8 mouse cellular contexts compared by ENCODE assay signal in genomic region chr17:3114358-3114719, GRCm38 (mm10). TPM values are rescaled to one million over a fixed set of nuclear protein-coding genes. Genes with fewer than 3 reads are reported as not detected.
DNase-seq lines count a peak whose midpoint lies in the region; ATAC-seq lines count a peak whose summit lies in the region.

No protein-coding gene starts in this region.

- no peak for DNase-seq in lung, adult 18-20 months
- no peak for DNase-seq in urinary bladder, postnatal 10 days (ENCODE audit: low spot score)
- no peak for DNase-seq in kidney, postnatal 14 days
- no peak for DNase-seq in cerebellum, postnatal 36 days

- no peaks in the 10 kb centered on the region for H3K9me3 ChIP-seq in lung, embryonic 16.5 days (ENCODE audit: control insufficient read depth, low read length)
- H3K9me3 ChIP-seq in hindbrain, embryonic 12.5 days (replicated peaks) = no peaks in the 10 kb centered on the region

- H3K4me3 ChIP-seq in lung, embryonic 16.5 days (ENCODE audit: low read length) = peak overlapping the region; percentile 96
- peak overlapping the region; percentile 99 for H3K4me3 ChIP-seq in brown adipose tissue, adult 24 weeks (ENCODE audit: insufficient read depth, low read depth, low read length)
- H3K4me3 ChIP-seq in hindbrain, embryonic 12.5 days = peak overlapping the region; percentile 98

- whole genome bisulfite sequencing in lung, embryonic 16.5 days = under 1% methylated on average over 31 of the region's 31 CpGs
- WGBS in hindbrain, embryonic 12.5 days = 0% methylated on average over 31 of the region's 31 CpGs

- peaks cover 10% of the 10 kb centered on the region for H3K4me1 ChIP-seq in lung, embryonic 16.5 days (replicated peaks; ENCODE audit: control insufficient read depth, insufficient read depth, low read length)
- H3K4me1 ChIP-seq in brown adipose tissue, adult 24 weeks (ENCODE audit: control insufficient read depth, insufficient read depth, insufficient read length, low read length) = peaks cover 7% of the 10 kb centered on the region; the same call in 1 of the 2 replicates
- H3K4me1 ChIP-seq in hindbrain, embryonic 12.5 days = peaks cover 25% of the 10 kb centered on the region

- peak; percentile 67 for ATAC-seq in lung, embryonic 16.5 days (ENCODE audit: low read depth)
- ATAC-seq in hindbrain, embryonic 12.5 days (ENCODE audit: low FRiP score) = peak; percentile 74
- ATAC-seq in megakaryocyte-erythroid progenitor cell, adult 5-6 weeks (replicated peaks; ENCODE audit: low FRiP score, low TSS enrichment, poor library complexity, severe bottlenecking) = peak; percentile 74

- H3K27ac ChIP-seq in lung, embryonic 16.5 days (ENCODE audit: low read length) = peak overlapping the region; percentile 100
- peak overlapping the region; percentile 94 for H3K27ac ChIP-seq in brown adipose tissue, adult 24 weeks (replicated peaks; ENCODE audit: low read depth, low read length)
- H3K27ac ChIP-seq in hindbrain, embryonic 12.5 days = peak overlapping the region; percentile 98

- peak overlapping the region; percentile 98 for H3K9ac ChIP-seq in lung, embryonic 16.5 days (ENCODE audit: low read length)
- peak overlapping the region; percentile 99 for H3K9ac ChIP-seq in hindbrain, embryonic 12.5 days

- H3K27me3 ChIP-seq in lung, embryonic 16.5 days (ENCODE audit: control insufficient read depth, insufficient read depth, low read depth, low read length) = no peaks in the 10 kb centered on the region
- no peaks in the 10 kb centered on the region for H3K27me3 ChIP-seq in hindbrain, embryonic 12.5 days

- H3K4me2 ChIP-seq in lung, embryonic 16.5 days (ENCODE audit: low read depth, low read length) = peak overlapping the region; percentile 72
- H3K4me2 ChIP-seq in hindbrain, embryonic 12.5 days (replicated peaks) = peak overlapping the region; percentile 70

- H3K36me3 ChIP-seq in lung, embryonic 16.5 days (ENCODE audit: control insufficient read depth, insufficient read depth, low read length) = no peaks in the 10 kb centered on the region
- H3K36me3 ChIP-seq in hindbrain, embryonic 12.5 days = no peaks in the 10 kb centered on the region

RNA-seq across cellular contexts. Expression of gene Scaf8, which starts 0.4 kb away (rescaled TPM):
- 16.0 and 18.1 TPM in 2 replicates for polyA plus RNA-seq in lung, embryonic 16.5 days (2015; fragmentation: Nextera tagmentation; extraction: Ambion mirVana)
- polyA plus RNA-seq in brown adipose tissue, adult 24 weeks (2012; ENCODE audit: insufficient read depth, insufficient read length, missing spikeins) = 11.1 and 13.0 TPM in 2 replicates
- 29.6 and 32.1 TPM in 2 replicates for polyA plus RNA-seq in hindbrain, embryonic 12.5 days (2016; fragmentation: Nextera tagmentation; extraction: Ambion mirVana)
- 52.0 and 61.2 TPM in 2 replicates for total RNA-seq in megakaryocyte-erythroid progenitor cell, adult 5-6 weeks (2014; fragmentation: Nextera tagmentation)
- total RNA-seq in megakaryocyte-erythroid progenitor cell, adult 5-6 weeks (2017) = 40.1 and 52.9 TPM in 2 replicates
